Mouse (Mus musculus) ES-Bruce4 (cell line): Measurements from ENCODE around the gene Lrrc56. TPM values are rescaled to one million over a fixed set of nuclear protein-coding genes. Genes with fewer than 3 reads are reported as not detected.
"Not testable (repeated sequence)": the region's sequence is repeated elsewhere in the genome, so short reads cannot be mapped to it uniquely, and the experiment has no call there.

ENCODE experiments used
- H3K27ac ChIP-seq: 2 replicates; pipeline ENCODE4 v1.5.1; 2012; ENCODE audit warnings: low read length, inconsistent platforms; ENCODE audit not compliant: insufficient read depth
- H3K27me3 ChIP-seq: 2 replicates; pipeline ENCODE4 v1.6.1; 2012; ENCODE audit warnings: mild to moderate bottlenecking, low read length, inconsistent platforms; ENCODE audit not compliant: control insufficient read depth, poor library complexity, insufficient read depth, severe bottlenecking
- H3K36me3 ChIP-seq: 2 replicates; pipeline ENCODE4 v1.6.1; 2012; ENCODE audit warnings: inconsistent platforms, mild to moderate bottlenecking, low read length, moderate library complexity; ENCODE audit not compliant: control insufficient read depth, poor library complexity, insufficient read depth, severe bottlenecking
- H3K4me1 ChIP-seq: one replicate; pipeline ENCODE4 v1.8.1; 2011; ENCODE audit warnings: low read length; ENCODE audit not compliant: control insufficient read depth, insufficient read depth
- H3K4me3 ChIP-seq: 2 replicates; pipeline ENCODE4 v1.5.1; 2011; ENCODE audit warnings: low read depth, mild to moderate bottlenecking, low read length
- H3K9ac ChIP-seq: 2 replicates; pipeline ENCODE4 v1.6.1; 2012; ENCODE audit warnings: low read depth, mild to moderate bottlenecking, inconsistent platforms; ENCODE audit not compliant: poor library complexity, severe bottlenecking
- H3K9me3 ChIP-seq: replicated peaks from 2 replicates; pipeline ENCODE4 v1.6.1; 2012; ENCODE audit warnings: mild to moderate bottlenecking, low read length, inconsistent platforms; ENCODE audit not compliant: control insufficient read depth, poor library complexity, insufficient read depth, severe bottlenecking
- CTCF ChIP-seq: IDR thresholded peaks from one replicate; pipeline ENCODE4 v1.8.1; 2011; ENCODE audit warnings: low read depth, low read length
- EP300 ChIP-seq: IDR thresholded peaks from 2 replicates; pipeline ENCODE4 v1.6.1; 2011; ENCODE audit warnings: low read depth, low read length; ENCODE audit not compliant: insufficient read depth
- POLR2A ChIP-seq: IDR thresholded peaks from one replicate; pipeline ENCODE4 v1.8.1; 2011; ENCODE audit warnings: low read length; ENCODE audit not compliant: insufficient read depth
- polyA plus RNA-seq: library from polyadenylated mRNA; stranded (reverse); fragments of >200 nt; gene quantifications from 2 replicates; pipeline ENCODE4 v1.2.4, GENCODE M21; 2011; ENCODE audit warnings: low read depth; ENCODE audit not compliant: missing spikeins, insufficient read depth, insufficient read length

Gene Lrrc56
- polyA plus RNA-seq, 1 experiment, result 3.4 TPM

- no peaks in the 10 kb centered on the region for H3K27me3 ChIP-seq
- no peaks in the 10 kb centered on the region for H3K4me1 ChIP-seq
- TF ChIP-seq POLR2A (no peak), EP300 (no peak), CTCF (peak; percentile 85)
- H3K9me3 ChIP-seq, result no peaks in the 10 kb centered on the region
- H3K9ac ChIP-seq, result peak within 1 kb of the TSS; percentile 82
- H3K36me3 ChIP-seq, result peaks cover 23% of the 10 kb centered on the region
- H3K27ac ChIP-seq, result peak within 1 kb of the TSS; percentile 32; the same call in 1 of the 2 replicates
- peak within 1 kb of the TSS; percentile 84 for H3K4me3 ChIP-seq
Measured at GRCm38 (mm10) chr7:141228279-141229067, 34.5 kb downstream of the Lrrc56 start, which contains the start of gene Phrf1. Gene Phrf1 (plus strand): TSS chr7:141228784.

- Histone ChIP-seq H3K27ac (no peak overlapping the region), H3K9ac (peak overlapping the region; percentile 82), H3K4me1 (no peaks in the 10 kb centered on the region), H3K36me3 (peaks cover 31% of the 10 kb centered on the region), H3K9me3 (no peaks in the 10 kb centered on the region), H3K4me3 (peak overlapping the region; percentile 84), H3K27me3 (no peaks in the 10 kb centered on the region)
- TF ChIP-seq POLR2A (no peak), CTCF (no peak), EP300 (no peak)
Measured at GRCm38 (mm10) chr7:141229702-141230101, 35.7 kb downstream of the Lrrc56 start.

GRCm38 (mm10) chr7:141230570-141230969, 36.6 kb downstream of the Lrrc56 start:
- H3K27me3 ChIP-seq, result no peaks in the 10 kb centered on the region
- no peak overlapping the region for H3K9ac ChIP-seq
- no peaks in the 10 kb centered on the region for H3K4me1 ChIP-seq
- H3K36me3 ChIP-seq, result peaks cover 36% of the 10 kb centered on the region
- H3K4me3 ChIP-seq, result no peak overlapping the region
- no peak overlapping the region for H3K27ac ChIP-seq
- H3K9me3 ChIP-seq, result no peaks in the 10 kb centered on the region
- TF ChIP-seq EP300, result no peak
- TF ChIP-seq CTCF, result no peak
- no peak for TF ChIP-seq POLR2A

GRCm38 (mm10) chr7:141231111-141231510, 37.2 kb downstream of the Lrrc56 start:
- Histone ChIP-seq H3K27me3 (no peaks in the 10 kb centered on the region), H3K9me3 (no peaks in the 10 kb centered on the region), H3K36me3 (peaks cover 39% of the 10 kb centered on the region), H3K27ac (no peak overlapping the region), H3K4me1 (no peaks in the 10 kb centered on the region), H3K4me3 (no peak overlapping the region), H3K9ac (no peak overlapping the region)
- TF ChIP-seq CTCF, result no peak
- no peak for TF ChIP-seq POLR2A
- TF ChIP-seq EP300, result no peak

GRCm38 (mm10) chr7:141231551-141231950, 37.6 kb downstream of the Lrrc56 start:
- no peaks in the 10 kb centered on the region for H3K4me1 ChIP-seq
- no peak overlapping the region for H3K4me3 ChIP-seq
- H3K9ac ChIP-seq, result no peak overlapping the region
- H3K9me3 ChIP-seq, result no peaks in the 10 kb centered on the region
- TF ChIP-seq EP300 (no peak), CTCF (no peak), POLR2A (no peak)
- no peak overlapping the region for H3K27ac ChIP-seq
- no peaks in the 10 kb centered on the region for H3K27me3 ChIP-seq
- H3K36me3 ChIP-seq, result peaks cover 42% of the 10 kb centered on the region

- H3K27ac ChIP-seq, H3K9me3 ChIP-seq, H3K27me3 ChIP-seq, H3K9ac ChIP-seq, H3K4me1 ChIP-seq, H3K4me3 ChIP-seq: not testable (repeated sequence)
- H3K36me3 ChIP-seq, result peaks cover 85% of the 10 kb centered on the region
Measured at GRCm38 (mm10) chr7:141250486-141250885, 56.5 kb downstream of the Lrrc56 start.
